Mouse (Mus musculus) limb, embryonic 12.5 days (tissue): ENCODE measurements at regions not wholly inside any gene's neighbourhood (a gene's known extent, or its start where the extent isn't known, plus 50 kb on each side); places are given as distances from the start of the nearest gene placed in this dataset.

Experiments
- ATAC-seq: fragments of 200-750 bp; cut with Nextera tagmentation; 2 replicates; pipeline ENCODE4 v1.8.0; 2017; ENCODE audit warnings: low read depth, moderate TSS enrichment; ENCODE audit not compliant: insufficient number of reproducible peaks, insufficient read depth, low FRiP score, low TSS enrichment
- H3K27ac ChIP-seq: fragments of 300-500 bp; sonication (generic); 2 replicates; pipeline ENCODE4 v1.5.1; 2016; ENCODE audit warnings: mild to moderate bottlenecking, moderate library complexity
- H3K27me3 ChIP-seq: fragments of 300-500 bp; sonication (generic); 2 replicates; pipeline ENCODE4 v1.6.1; 2016; ENCODE audit warnings: mild to moderate bottlenecking, moderate library complexity
- H3K36me3 ChIP-seq: fragments of 300-500 bp; sonication (generic); 2 replicates; pipeline ENCODE4 v1.6.1; 2016; ENCODE audit warnings: mild to moderate bottlenecking, moderate library complexity
- H3K4me1 ChIP-seq: fragments of 300-500 bp; sonication (generic); replicated peaks from 2 replicates; pipeline ENCODE4 v1.6.1; 2016
- H3K4me2 ChIP-seq: fragments of 300-500 bp; sonication (generic); 2 replicates; pipeline ENCODE4 v1.6.1; 2016; ENCODE audit warnings: mild to moderate bottlenecking, moderate library complexity
- H3K4me3 ChIP-seq: fragments of 300-500 bp; sonication (generic); replicated peaks from 2 replicates; pipeline ENCODE4 v1.5.1; 2016; ENCODE audit warnings: mild to moderate bottlenecking
- H3K9ac ChIP-seq: fragments of 300-500 bp; sonication (generic); replicated peaks from 2 replicates; pipeline ENCODE4 v1.6.1; 2016; ENCODE audit warnings: mild to moderate bottlenecking, moderate library complexity
- H3K9me3 ChIP-seq: fragments of 300-500 bp; sonication (generic); 2 replicates; pipeline ENCODE4 v1.6.1; 2016; ENCODE audit warnings: mild to moderate bottlenecking, moderate library complexity
- WGBS: fragments of 180-500 bp; shearing (Covaris S2); methylation state at CpG from one replicate; pipeline ENCODE4 v1.1.7; 2016; 5-methylcytosine and 5-hydroxymethylcytosine counted together

DNA sequence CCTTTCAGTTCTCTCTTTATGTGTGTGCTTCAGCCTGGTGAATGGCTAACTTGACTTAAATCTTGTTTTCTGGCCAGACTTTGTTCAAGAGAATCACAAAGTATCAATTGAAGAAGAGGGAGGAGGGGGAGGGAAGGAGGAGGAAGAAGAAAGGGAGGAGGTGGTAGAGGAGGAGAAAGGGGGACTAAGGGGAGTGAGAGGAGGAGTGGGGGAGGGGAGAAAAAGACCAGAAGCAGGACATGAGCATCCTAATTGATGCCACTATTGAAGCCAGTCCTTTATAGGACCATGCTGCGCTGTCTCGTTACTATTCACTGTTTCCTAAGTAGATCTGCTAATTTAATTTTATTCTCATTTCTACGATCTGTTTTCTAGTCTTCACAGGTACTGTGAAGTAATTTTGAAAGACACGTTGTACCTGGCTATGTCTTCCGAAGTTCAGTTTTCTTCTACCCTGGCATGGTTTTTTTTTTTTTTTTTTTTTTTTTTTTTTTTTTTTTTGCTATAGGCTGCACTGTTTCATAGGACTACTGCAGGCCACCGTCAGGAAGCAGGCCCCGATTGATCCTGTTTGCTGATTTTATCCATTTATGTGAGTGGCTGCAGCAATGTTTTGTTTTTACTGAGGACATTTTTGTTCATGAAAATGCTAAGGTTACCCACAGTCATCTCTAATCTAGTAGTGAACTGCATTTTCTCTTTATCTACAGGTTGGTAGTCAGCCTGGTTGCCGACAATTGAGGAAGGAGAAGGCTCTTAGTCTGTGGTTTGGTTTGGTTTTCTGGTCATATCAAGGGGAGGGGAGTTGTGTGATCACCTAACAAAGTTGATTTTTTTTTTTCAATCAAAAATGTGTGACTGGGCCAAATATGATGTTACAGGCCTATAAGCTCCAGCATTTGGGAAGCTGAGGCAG lies 184.1 kb upstream of the Meis1 start:
- Histone ChIP-seq H3K4me3 (no peak overlapping the region), H3K27ac (no peak overlapping the region), H3K27me3 (no peaks in the 10 kb centered on the region), H3K4me2 (no peak overlapping the region), H3K4me1 (peaks cover 7% of the 10 kb centered on the region), H3K36me3 (no peaks in the 10 kb centered on the region), H3K9ac (no peak overlapping the region), H3K9me3 (no peaks in the 10 kb centered on the region)
- ATAC-seq = no peak
- WGBS = 68% methylated on average over 8 of the region's 8 CpGs

DNA sequence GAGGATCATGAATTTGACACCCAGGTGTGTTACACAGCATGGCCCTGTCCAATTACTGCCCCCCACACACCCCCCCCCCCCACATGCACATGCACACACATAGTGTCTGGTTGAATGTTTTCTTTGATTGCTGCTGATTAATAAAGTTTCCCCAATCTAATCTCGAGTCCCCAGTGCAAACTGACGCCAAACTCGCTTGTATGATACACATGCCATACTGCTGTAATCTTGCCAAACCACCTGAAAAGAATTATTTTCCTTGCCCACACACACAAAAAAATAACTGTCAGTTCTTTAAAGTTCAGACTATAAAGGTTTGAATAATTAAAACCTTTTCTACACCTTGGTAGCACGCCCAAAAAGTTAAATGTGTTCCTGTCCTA lies 184.7 kb upstream of the Meis1 start:
- no peak overlapping the region for H3K9ac ChIP-seq
- no peak overlapping the region for H3K4me3 ChIP-seq
- H3K36me3 ChIP-seq = no peaks in the 10 kb centered on the region
- WGBS = 53% methylated on average over 4 of the region's 4 CpGs
- H3K27ac ChIP-seq = no peak overlapping the region
- ATAC-seq = no peak
- no peaks in the 10 kb centered on the region for H3K9me3 ChIP-seq
- H3K4me2 ChIP-seq = no peak overlapping the region
- peaks cover 7% of the 10 kb centered on the region for H3K4me1 ChIP-seq
- H3K27me3 ChIP-seq = no peaks in the 10 kb centered on the region

DNA sequence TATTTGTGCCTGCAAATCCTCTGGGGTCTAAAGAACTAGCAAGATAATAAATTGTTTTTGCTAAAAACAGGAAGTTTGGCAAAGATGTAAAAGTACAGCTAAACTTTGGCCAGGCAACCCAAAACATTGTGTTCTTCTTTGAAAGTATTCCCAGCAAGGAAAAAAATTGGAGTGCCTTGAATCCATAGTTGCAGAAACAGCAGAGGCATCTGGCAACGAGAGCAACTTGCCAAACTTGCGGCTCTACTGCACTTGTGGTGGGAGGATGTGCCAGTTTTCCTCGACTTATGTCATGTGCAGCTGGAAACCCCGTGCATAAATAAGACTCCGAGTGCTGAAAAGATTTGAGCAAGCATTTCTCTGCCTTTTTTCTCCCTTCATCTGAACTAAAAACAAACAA lies 185.2 kb upstream of the Meis1 start:
- no peaks in the 10 kb centered on the region for H3K9me3 ChIP-seq
- no peaks in the 10 kb centered on the region for H3K27me3 ChIP-seq
- peaks cover 7% of the 10 kb centered on the region for H3K4me1 ChIP-seq
- no peak overlapping the region for H3K4me3 ChIP-seq
- H3K9ac ChIP-seq = no peak overlapping the region
- H3K36me3 ChIP-seq = no peaks in the 10 kb centered on the region
- H3K27ac ChIP-seq = no peak overlapping the region
- ATAC-seq = no peak
- H3K4me2 ChIP-seq = 0 out of 2 replicates have a peak overlapping the region, but pooled peaks have one; percentile 4
- 47% methylated on average over 5 of the region's 5 CpGs for WGBS

DNA sequence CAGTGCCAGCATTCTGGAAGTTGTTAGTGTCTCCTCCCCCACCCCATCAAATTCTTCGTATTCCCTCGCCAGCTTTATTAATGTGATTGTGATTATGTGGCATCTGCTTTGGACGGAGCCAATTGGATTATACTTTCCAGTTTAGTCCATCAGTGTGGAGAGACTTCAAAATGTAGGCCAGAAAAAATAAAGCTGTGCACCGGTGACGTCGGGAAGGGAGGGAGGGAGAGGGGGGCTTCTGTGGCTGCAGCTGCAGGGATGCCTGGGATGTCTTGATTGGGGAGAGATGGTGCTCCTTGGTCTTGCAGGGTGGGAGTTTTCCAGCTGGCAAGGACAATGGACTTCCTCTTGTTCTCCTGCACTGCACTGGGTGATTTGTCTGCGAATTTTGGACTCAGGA lies 185.7 kb upstream of the Meis1 start:
- WGBS = 29% methylated on average over 7 of the region's 7 CpGs
- no peak for ATAC-seq
- H3K4me2 ChIP-seq = 0 out of 2 replicates have a peak overlapping the region, but pooled peaks have one; percentile 4
- H3K9me3 ChIP-seq = no peaks in the 10 kb centered on the region
- no peaks in the 10 kb centered on the region for H3K27me3 ChIP-seq
- no peak overlapping the region for H3K9ac ChIP-seq
- H3K27ac ChIP-seq = no peak overlapping the region
- no peak overlapping the region for H3K4me3 ChIP-seq
- H3K36me3 ChIP-seq = no peaks in the 10 kb centered on the region
- H3K4me1 ChIP-seq = peaks cover 7% of the 10 kb centered on the region

DNA sequence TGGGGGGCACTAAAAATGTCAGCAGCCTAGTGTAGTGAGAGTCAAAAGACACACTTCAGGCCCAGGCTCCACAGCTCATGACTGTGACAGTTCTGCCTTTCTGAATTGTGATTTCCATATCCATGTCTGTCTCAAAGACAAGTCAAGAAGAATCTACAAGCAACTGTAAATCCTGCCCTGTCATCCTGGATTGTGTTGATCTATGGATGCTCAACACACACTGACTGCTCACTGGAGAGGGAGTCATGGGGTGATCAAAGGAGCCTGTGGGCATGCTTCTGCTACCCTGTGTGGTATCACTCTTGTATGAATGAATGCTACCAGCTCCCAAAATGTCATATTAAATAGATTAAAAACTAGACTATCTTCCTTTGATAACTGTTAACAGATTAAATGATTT lies 186.4 kb upstream of the Meis1 start:
- Histone ChIP-seq H3K4me3 (no peak overlapping the region), H3K36me3 (no peaks in the 10 kb centered on the region), H3K4me1 (peaks cover 7% of the 10 kb centered on the region), H3K9ac (no peak overlapping the region), H3K4me2 (no peak overlapping the region), H3K9me3 (no peaks in the 10 kb centered on the region), H3K27ac (no peak overlapping the region), H3K27me3 (no peaks in the 10 kb centered on the region)
- ATAC-seq = no peak

DNA sequence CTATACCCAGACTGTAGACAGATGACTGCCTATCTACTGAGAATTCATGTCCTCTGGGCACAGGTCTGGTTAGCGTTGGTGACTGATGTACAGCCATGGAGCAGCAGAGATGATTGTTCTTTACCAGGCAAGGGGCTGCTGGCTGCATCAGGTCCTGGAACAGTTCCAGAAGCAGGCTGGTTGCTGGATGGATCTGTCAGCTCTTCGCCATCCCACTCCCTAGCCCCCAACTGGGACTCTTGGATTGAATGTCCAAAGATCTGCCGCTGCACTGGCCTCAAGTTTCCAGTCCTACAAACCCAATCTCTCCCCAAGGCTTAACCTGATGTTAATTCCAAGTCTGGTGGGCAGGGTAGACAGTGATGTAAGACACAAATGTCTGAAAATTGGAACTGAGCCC lies 200.7 kb upstream of the Meis1 start:
- H3K4me2 ChIP-seq = no peak overlapping the region
- peaks cover 20% of the 10 kb centered on the region for H3K27me3 ChIP-seq
- H3K9me3 ChIP-seq = no peaks in the 10 kb centered on the region
- H3K36me3 ChIP-seq = no peaks in the 10 kb centered on the region
- WGBS = 87% methylated on average over 3 of the region's 3 CpGs
- H3K9ac ChIP-seq = no peak overlapping the region
- H3K27ac ChIP-seq = no peak overlapping the region
- no peak for ATAC-seq
- H3K4me3 ChIP-seq = no peak overlapping the region
- H3K4me1 ChIP-seq = peaks cover 6% of the 10 kb centered on the region; the same call in 1 of the 2 replicates

DNA sequence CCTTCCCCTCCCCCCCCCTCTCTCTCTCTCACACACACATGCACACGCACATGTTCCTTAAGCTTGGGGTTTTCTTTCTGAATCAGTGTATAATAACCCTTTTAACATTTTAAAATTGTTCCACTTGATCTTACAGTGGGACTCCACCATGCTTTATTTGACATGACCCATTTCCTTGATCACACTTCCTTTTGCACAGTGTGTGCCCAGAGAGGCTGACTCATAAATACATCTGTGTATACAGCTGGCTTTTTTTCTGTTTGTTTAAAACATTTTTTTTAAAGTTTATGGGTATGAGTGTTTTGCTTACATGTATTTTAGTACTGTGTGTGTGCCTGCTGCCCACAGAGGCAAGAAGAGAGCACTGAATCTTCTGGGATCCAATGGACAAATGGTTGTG lies 202.7 kb upstream of the Meis1 start:
- ATAC-seq = no peak
- H3K27ac ChIP-seq = no peak overlapping the region
- H3K4me2 ChIP-seq = no peak overlapping the region
- H3K9ac ChIP-seq = no peak overlapping the region
- H3K36me3 ChIP-seq = no peaks in the 10 kb centered on the region
- peaks cover 6% of the 10 kb centered on the region; the same call in 1 of the 2 replicates for H3K4me1 ChIP-seq
- no peaks in the 10 kb centered on the region for H3K9me3 ChIP-seq
- H3K27me3 ChIP-seq = peaks cover 32% of the 10 kb centered on the region
- no CpG with 5 or more reads among the region's 1 CpGs for WGBS
- no peak overlapping the region for H3K4me3 ChIP-seq

DNA sequence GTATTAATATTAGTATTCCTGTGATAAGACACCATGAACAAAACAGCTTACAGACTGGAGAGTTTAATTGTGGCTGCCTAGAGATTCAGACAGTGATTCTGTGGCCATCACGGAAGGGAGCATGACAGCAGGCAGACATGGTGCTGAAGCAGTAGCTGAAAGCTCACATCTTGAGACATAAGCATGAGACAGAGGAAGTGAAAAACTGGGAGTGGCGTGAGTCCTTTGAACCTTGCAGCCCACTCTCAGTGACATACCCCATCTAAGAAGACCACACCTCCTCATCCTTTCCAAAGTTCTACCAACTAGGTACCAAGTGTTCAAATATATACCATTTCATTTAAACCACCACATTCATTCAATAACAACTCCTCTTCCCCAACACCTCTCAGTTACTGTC lies 208.0 kb upstream of the Meis1 start:
- Histone ChIP-seq H3K27me3 (peaks cover 32% of the 10 kb centered on the region), H3K4me2 (no peak overlapping the region), H3K9me3 (no peaks in the 10 kb centered on the region), H3K27ac (no peak overlapping the region), H3K9ac (no peak overlapping the region), H3K4me3 (no peak overlapping the region), H3K36me3 (no peaks in the 10 kb centered on the region), H3K4me1 (peaks cover 6% of the 10 kb centered on the region; the same call in 1 of the 2 replicates)
- WGBS = 85% methylated on average over 2 of the region's 2 CpGs
- no peak for ATAC-seq

DNA sequence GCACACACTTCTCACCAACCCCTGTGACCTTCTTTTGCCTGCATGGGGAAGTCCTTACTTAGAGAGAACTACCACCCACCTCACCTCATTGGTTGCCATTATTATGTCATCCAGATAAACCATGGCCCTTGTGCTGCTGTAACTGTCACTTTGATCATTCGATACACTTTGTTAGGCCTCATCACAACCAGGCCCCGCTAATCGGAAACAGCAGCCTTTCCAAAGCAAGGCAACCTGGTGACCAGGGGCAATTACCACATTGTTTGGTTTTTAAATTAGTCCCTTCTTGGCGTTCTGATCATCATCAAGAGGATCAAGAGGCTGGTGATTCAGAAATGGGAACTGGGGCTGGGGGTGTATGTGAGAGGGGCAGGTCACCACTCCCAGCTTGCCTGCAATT lies 208.9 kb upstream of the Meis1 start:
- no peak overlapping the region for H3K4me2 ChIP-seq
- peaks cover 6% of the 10 kb centered on the region; the same call in 1 of the 2 replicates for H3K4me1 ChIP-seq
- peaks cover 29% of the 10 kb centered on the region for H3K27me3 ChIP-seq
- H3K9me3 ChIP-seq = no peaks in the 10 kb centered on the region
- no peak overlapping the region for H3K9ac ChIP-seq
- H3K36me3 ChIP-seq = no peaks in the 10 kb centered on the region
- no peak overlapping the region for H3K27ac ChIP-seq
- H3K4me3 ChIP-seq = no peak overlapping the region
- no peak for ATAC-seq
- WGBS = 11% methylated on average over 4 of the region's 4 CpGs

DNA sequence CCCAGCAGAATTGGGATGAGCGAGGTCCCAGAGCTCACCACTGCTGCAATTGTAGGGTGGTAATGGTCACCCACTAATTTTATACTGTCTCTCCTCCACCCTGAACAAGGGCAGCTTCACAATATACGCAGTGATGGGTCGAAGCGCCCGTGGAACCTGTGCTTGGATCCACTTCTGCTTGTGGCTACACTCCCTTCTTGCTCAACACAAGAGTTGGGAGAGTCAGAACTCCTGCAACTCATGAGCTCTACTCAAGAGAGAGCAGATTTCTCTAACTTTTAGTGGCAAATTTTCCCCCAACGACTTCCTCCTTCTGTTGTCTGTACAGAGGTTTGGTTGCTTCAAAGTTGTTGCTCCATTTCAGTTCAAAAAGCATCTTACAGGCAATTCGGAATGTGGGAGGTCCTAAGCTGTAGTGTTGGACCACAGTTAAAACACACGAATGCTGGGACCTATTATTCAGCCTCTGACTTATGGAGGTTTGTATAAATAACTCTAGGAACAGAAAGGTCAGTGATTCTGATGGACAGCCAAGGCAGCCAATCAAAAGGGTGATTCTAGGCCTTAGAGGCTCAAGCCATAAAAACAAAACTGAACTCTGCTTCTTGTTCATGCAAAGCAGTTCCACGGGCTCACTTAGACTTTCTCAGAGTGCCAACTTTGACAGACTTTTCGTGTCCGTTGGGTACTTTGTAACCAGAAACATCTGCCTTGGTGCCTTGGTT lies 227.8 kb upstream of the Meis1 start:
- Histone ChIP-seq H3K9me3 (no peaks in the 10 kb centered on the region), H3K4me1 (no peaks in the 10 kb centered on the region), H3K9ac (no peak overlapping the region), H3K36me3 (no peaks in the 10 kb centered on the region), H3K4me2 (no peak overlapping the region), H3K4me3 (no peak overlapping the region), H3K27me3 (0 out of 2 replicates have a peak, but pooled peaks cover 5% of the 10 kb centered on the region), H3K27ac (no peak overlapping the region)
- 86% methylated on average over 11 of the region's 11 CpGs for WGBS
- ATAC-seq = no peak

DNA sequence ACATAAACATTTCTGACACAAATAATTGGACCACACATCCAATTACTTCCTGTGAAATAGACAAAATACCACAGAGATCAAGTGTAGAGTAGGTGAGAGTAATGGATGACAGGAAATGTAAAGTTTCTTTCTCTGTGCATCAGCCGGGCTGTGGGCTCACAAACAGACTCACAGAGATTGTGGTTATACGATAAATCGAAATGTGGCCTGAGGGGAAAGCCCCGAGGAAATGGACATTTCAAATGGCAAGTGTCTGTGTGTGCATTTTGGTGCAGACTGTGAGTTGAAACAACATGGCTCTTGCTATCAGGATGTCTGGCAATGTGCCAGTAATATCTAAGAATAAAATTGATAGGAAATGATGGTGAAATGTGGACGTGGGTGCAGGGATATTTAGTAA lies 234.8 kb upstream of the Meis1 start:
- no peak overlapping the region for H3K27ac ChIP-seq
- no peaks in the 10 kb centered on the region for H3K36me3 ChIP-seq
- H3K9me3 ChIP-seq = no peaks in the 10 kb centered on the region
- no peak overlapping the region for H3K4me3 ChIP-seq
- no peak overlapping the region for H3K4me2 ChIP-seq
- H3K4me1 ChIP-seq = no peaks in the 10 kb centered on the region
- peaks cover 13% of the 10 kb centered on the region for H3K27me3 ChIP-seq
- H3K9ac ChIP-seq = no peak overlapping the region
- no peak for ATAC-seq
- 65% methylated on average over 5 of the region's 5 CpGs for WGBS
